14 mouse cellular contexts compared by ENCODE assay signal in genomic region chr5:34800292-34800953, GRCm38 (mm10).
"Had no signal": no experiment of that assay in that cellular context is flagged by ENCODE, and none has a peak within 500 bp of the region (broad histone marks: within the 10 kb centered on the region; RNA-seq: fewer than 3 reads in every experiment).

No protein-coding gene starts in this region.

- H3K27me3 ChIP-seq: limb, embryonic 13.5 days; neural tube, embryonic 12.5 days; stomach, embryonic 15.5 days had no signal

- H3K9me3 ChIP-seq: limb, embryonic 13.5 days; midbrain, embryonic 10.5 days; neural tube, embryonic 12.5 days; stomach, embryonic 15.5 days had no signal

- H3K4me1 ChIP-seq: limb, embryonic 13.5 days; midbrain, embryonic 10.5 days; neural tube, embryonic 12.5 days; stomach, embryonic 15.5 days had no signal

- ATAC-seq: intestine, embryonic 16.5 days had no signal

- H3K4me3 ChIP-seq: limb, embryonic 13.5 days; midbrain, embryonic 10.5 days; neural tube, embryonic 12.5 days; stomach, embryonic 15.5 days had no signal

- H3K27ac ChIP-seq: limb, embryonic 13.5 days; midbrain, embryonic 10.5 days; neural tube, embryonic 12.5 days; stomach, embryonic 15.5 days had no signal

- DNase-seq: kidney, adult 8-10 months; kidney, postnatal 25 days; left cerebral cortex, postnatal 4 days; lung, adult 18-20 months; midbrain, embryonic 14.5 days; retina, postnatal 1 day; right cerebral cortex, postnatal 4 days; spleen, adult 18-20 months; thymus, postnatal 36 days had no signal

- H3K4me2 ChIP-seq: limb, embryonic 13.5 days; neural tube, embryonic 12.5 days; stomach, embryonic 15.5 days had no signal

- H3K9ac ChIP-seq: limb, embryonic 13.5 days; neural tube, embryonic 12.5 days; stomach, embryonic 15.5 days had no signal
